Mouse (Mus musculus): ENCODE data around the gene Tmem72.

Gene Tmem72

GRCm38 (mm10) chr6:116651437-116652118, 65.1 kb downstream of the Tmem72 start:
- in situ Hi-C loops (cut with MboI), result no loop called here

- in situ Hi-C loops (cut with MboI), result no loop called here
These were observed 66.3 kb downstream of the Tmem72 start, which contains the start of gene Depp1 for GRCm38 (mm10) chr6:116650406-116650805. TSS of gene Depp1 (plus strand) at chr6:116650609.

GRCm38 (mm10) chr6:116649811-116650210, 66.9 kb downstream of the Tmem72 start:
- in situ Hi-C loops (cut with MboI), result no loop called here

- in situ Hi-C loops (cut with MboI), result no loop called here
These were observed 69.0 kb downstream of the Tmem72 start for GRCm38 (mm10) chr6:116647763-116648162.

- in situ Hi-C loops (cut with MboI), result no loop called here
These were observed 72.4 kb downstream of the Tmem72 start for GRCm38 (mm10) chr6:116644335-116644734.

- in situ Hi-C loops (cut with MboI), result no loop called here
These were observed 72.8 kb downstream of the Tmem72 start for GRCm38 (mm10) chr6:116643881-116644280.

GRCm38 (mm10) chr6:116642942-116643341, 73.8 kb downstream of the Tmem72 start:
- in situ Hi-C loops (cut with MboI), result no loop called here

- in situ Hi-C loops (cut with MboI), result no loop called here
These were observed 77.0 kb downstream of the Tmem72 start for GRCm38 (mm10) chr6:116639663-116640062.

GRCm38 (mm10) chr6:116638871-116639270, 77.8 kb downstream of the Tmem72 start:
- in situ Hi-C loops (cut with MboI), result no loop called here

- in situ Hi-C loops (cut with MboI), result no loop called here
These were observed 79.2 kb downstream of the Tmem72 start for GRCm38 (mm10) chr6:116637496-116637895.

GRCm38 (mm10) chr6:116636581-116637235, 80.0 kb downstream of the Tmem72 start:
- in situ Hi-C loops (cut with MboI), result no loop called here

GRCm38 (mm10) chr6:116635251-116636180, 81.2 kb downstream of the Tmem72 start:
- in situ Hi-C loops (cut with MboI), result no loop called here

GRCm38 (mm10) chr6:116633741-116634695, 82.7 kb downstream of the Tmem72 start:
- in situ Hi-C loops (cut with MboI), result no loop called here

- in situ Hi-C loops (cut with MboI), result no loop called here
These were observed 84.6 kb downstream of the Tmem72 start for GRCm38 (mm10) chr6:116632129-116632528.

- in situ Hi-C loops (cut with MboI), result no loop called here
These were observed 86.9 kb downstream of the Tmem72 start for GRCm38 (mm10) chr6:116629766-116630165.
